Mouse (Mus musculus) hindbrain, postnatal 0 days (tissue): ENCODE results near the gene Rab40c. TPM values are rescaled to one million over a fixed set of nuclear protein-coding genes. Genes with fewer than 3 reads are reported as not detected.

ENCODE experiments used
- ATAC-seq: fragments of 200-750 bp; cut with Nextera tagmentation; 2 replicates; pipeline ENCODE4 v1.8.0; 2017; ENCODE audit warnings: mild to moderate bottlenecking, moderate TSS enrichment, moderate library complexity
- DNase-seq: peaks from one replicate; pipeline ENCODE4 v3.0.0-alpha.2; 2015; ENCODE audit warnings: low spot score
- H3K27ac ChIP-seq: fragments of 300-500 bp; sonication (generic); 2 replicates; pipeline ENCODE4 v1.5.1; 2014; ENCODE audit warnings: mild to moderate bottlenecking
- H3K27me3 ChIP-seq: fragments of 300-500 bp; sonication (generic); 2 replicates; pipeline ENCODE4 v1.6.1; 2014; ENCODE audit warnings: low read length, mixed read lengths; ENCODE audit not compliant: insufficient read depth
- H3K36me3 ChIP-seq: fragments of 300-500 bp; sonication (generic); 2 replicates; pipeline ENCODE4 v1.6.1; 2014; ENCODE audit warnings: low read length, mixed read lengths; ENCODE audit not compliant: insufficient read depth
- H3K4me1 ChIP-seq: fragments of 300-500 bp; sonication (generic); 2 replicates; pipeline ENCODE4 v1.6.1; 2014; ENCODE audit warnings: antibody characterized with exemption, low read length, mixed read lengths; ENCODE audit not compliant: insufficient read depth
- H3K4me2 ChIP-seq: fragments of 300-500 bp; sonication (generic); 2 replicates; pipeline ENCODE4 v1.6.1; 2014; ENCODE audit warnings: low read depth, mild to moderate bottlenecking, low read length, moderate library complexity, mixed read lengths
- H3K4me3 ChIP-seq: fragments of 300-500 bp; sonication (generic); 2 replicates; pipeline ENCODE4 v1.5.1; 2014; ENCODE audit warnings: low read length
- H3K9ac ChIP-seq: fragments of 300-500 bp; sonication (generic); replicated peaks from 2 replicates; pipeline ENCODE4 v1.6.1; 2014; ENCODE audit warnings: mild to moderate bottlenecking, low read length, moderate library complexity, mixed read lengths
- H3K9me3 ChIP-seq: fragments of 300-500 bp; sonication (generic); 2 replicates; pipeline ENCODE4 v1.6.1; 2016; ENCODE audit warnings: low read length, mixed read lengths
- CTCF ChIP-seq: IDR thresholded peaks from 2 replicates; pipeline ENCODE4 v1.5.1; 2016; ENCODE audit warnings: antibody characterized with exemption, control low read depth, low read depth
- WGBS: fragments of 180-500 bp; shearing (Covaris S2); extraction: QIAGEN DNeasy Blood & Tissue Kit; methylation state at CpG from one replicate; pipeline ENCODE4 v1.1.7; 2014; 5-methylcytosine and 5-hydroxymethylcytosine counted together
- polyA plus RNA-seq: library from polyadenylated mRNA; unstranded; fragments of >200 nt; fragmentation: Nextera tagmentation; extraction: Ambion mirVana; gene quantifications from 2 replicates; pipeline ENCODE4 v1.2.1, GENCODE M21; 2015
- total RNA-seq: library from RNA; depleted of rRNA; stranded (reverse); fragments of >200 nt; gene quantifications from 2 replicates; pipeline ENCODE4 v1.2.3, GENCODE M21; 2014

Rab40c gene
- total and polyA plus RNA-seq, 2 experiments from 2014 or later, result 34.7 to 39.1 TPM

DNA sequence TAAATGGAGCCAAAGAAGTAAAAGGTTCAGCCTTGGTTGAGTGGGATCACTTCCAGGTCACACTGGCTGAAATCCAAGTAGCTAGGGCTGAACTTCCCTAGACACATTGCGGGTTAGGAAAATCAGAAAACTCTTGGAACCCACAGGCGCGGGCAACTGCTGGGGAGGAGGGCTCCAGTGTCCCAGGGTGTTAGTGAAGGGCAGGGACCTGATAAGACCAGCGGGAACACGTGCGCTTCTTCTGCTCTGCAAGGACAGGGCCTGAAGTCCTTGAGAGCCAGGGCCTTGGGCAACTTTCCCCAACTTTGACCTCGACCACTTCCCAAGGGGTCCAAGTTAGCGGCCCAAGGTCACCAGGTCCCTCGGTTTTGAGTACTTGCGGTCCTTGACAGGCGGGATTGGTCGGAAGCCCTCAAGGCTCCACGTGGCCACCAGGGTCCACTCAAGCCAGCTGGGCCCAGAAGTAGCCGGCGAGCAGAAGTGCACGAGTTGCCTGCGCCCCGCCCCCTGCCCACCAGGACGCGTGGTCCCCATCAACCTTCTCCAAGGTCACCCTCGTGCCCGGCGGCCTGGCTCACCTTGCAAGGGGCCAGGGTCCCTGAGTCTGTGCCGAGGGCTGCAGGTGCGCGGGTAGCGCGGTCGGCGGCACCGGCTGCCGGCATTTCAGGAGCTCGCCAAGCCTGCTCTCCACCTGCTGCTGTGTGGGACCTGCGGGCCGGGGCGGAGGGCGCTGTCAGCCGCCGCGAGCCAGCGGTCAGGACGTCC lies 51.5 kb downstream of the Rab40c start:
- Histone ChIP-seq H3K27me3 (no peaks in the 10 kb centered on the region), H3K9ac (peak overlapping the region; percentile 77), H3K9me3 (no peaks in the 10 kb centered on the region), H3K4me3 (peak overlapping the region; percentile 84), H3K36me3 (peaks cover 5% of the 10 kb centered on the region; the same call in 1 of the 2 replicates), H3K4me2 (peak overlapping the region; percentile 89), H3K4me1 (peaks cover 4% of the 10 kb centered on the region), H3K27ac (peak overlapping the region; percentile 83)
- WGBS, result 2% methylated on average over 40 of the region's 42 CpGs
- no peak for DNase-seq
- TF ChIP-seq CTCF, result no peak
- peak; percentile 59 for ATAC-seq

DNA sequence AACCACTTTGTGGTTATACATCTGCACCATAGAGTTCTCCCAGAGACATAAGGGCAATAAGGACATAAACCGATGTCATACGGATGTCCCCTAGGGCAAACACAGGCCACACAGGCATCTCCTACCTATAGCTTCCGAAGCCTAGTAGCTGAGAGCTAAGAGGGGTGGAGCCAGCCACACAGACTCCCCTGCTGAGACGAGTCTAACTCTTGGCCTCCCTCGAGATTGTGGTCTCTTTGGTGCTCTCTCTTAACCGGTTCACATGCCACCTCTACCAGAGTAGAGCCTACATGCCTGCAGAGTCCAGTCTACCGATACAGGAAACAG lies 52.1 kb downstream of the Rab40c start:
- H3K4me2 ChIP-seq, result peak overlapping the region; percentile 89
- DNase-seq (no peak), ATAC-seq (no peak)
- H3K9me3 ChIP-seq, result no peaks in the 10 kb centered on the region
- no peak for TF ChIP-seq CTCF
- WGBS, result 19% methylated on average over 7 of the region's 7 CpGs
- H3K4me1 ChIP-seq, result peaks cover 4% of the 10 kb centered on the region
- H3K9ac ChIP-seq, result peak overlapping the region; percentile 77; the same call in 1 of the 2 replicates
- H3K27me3 ChIP-seq, result no peaks in the 10 kb centered on the region
- H3K36me3 ChIP-seq, result peaks cover 5% of the 10 kb centered on the region; the same call in 1 of the 2 replicates
- H3K27ac ChIP-seq, result no peak overlapping the region
- peak overlapping the region; percentile 84 for H3K4me3 ChIP-seq

DNA sequence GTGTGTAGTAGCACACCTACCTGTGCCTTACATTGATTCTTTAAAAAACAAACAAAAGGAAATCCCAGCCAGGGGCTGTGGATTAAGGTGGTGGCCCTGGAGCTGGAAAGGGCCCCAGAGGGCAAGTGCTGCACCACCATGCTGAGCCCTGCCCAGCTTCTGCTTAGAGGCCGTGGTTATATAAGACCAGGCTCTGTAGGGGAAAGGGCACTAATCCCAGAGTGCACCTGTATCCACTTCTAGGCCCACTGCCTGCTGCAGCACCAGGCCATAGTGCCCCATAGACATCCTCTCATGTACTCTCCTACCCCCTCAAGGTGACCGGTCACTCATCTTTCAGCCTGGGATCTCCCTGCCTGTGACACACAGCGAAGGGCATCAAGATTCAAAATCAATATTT lies 53.4 kb downstream of the Rab40c start:
- DNase-seq (no peak), ATAC-seq (no peak)
- TF ChIP-seq CTCF, result no peak
- Histone ChIP-seq H3K27me3 (no peaks in the 10 kb centered on the region), H3K27ac (no peak overlapping the region), H3K4me3 (no peak overlapping the region), H3K9ac (no peak overlapping the region), H3K9me3 (no peaks in the 10 kb centered on the region), H3K4me1 (peaks cover 9% of the 10 kb centered on the region), H3K36me3 (peaks cover 5% of the 10 kb centered on the region; the same call in 1 of the 2 replicates), H3K4me2 (no peak overlapping the region)
- 94% methylated on average over 3 of the region's 3 CpGs for WGBS

DNA sequence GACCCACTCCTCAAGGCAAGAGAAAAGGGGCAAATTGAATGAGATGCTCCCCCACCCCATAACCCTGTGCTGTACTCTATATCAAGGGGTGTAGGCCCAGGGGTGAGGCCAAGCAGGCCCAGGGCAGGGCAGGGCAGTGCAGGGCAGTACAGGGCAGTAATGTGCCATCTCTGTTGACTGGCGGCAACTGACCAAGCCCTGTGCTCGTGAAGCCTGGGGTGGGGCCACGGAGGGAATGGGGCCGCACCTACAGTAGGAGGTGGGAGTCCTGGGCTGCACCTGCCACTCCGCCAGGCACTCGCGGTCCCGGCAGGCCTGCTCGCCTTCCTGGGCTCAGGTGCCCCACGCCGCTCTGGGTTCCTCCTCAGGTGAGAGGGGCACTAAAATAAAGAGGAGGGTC lies 54.2 kb downstream of the Rab40c start:
- Histone ChIP-seq H3K4me1 (peaks cover 14% of the 10 kb centered on the region), H3K27ac (no peak overlapping the region), H3K36me3 (peaks cover 5% of the 10 kb centered on the region; the same call in 1 of the 2 replicates), H3K4me2 (no peak overlapping the region), H3K9ac (no peak overlapping the region), H3K27me3 (no peaks in the 10 kb centered on the region), H3K4me3 (no peak overlapping the region), H3K9me3 (no peaks in the 10 kb centered on the region)
- no peak for TF ChIP-seq CTCF
- no peak for ATAC-seq
- DNase-seq, result no peak
- WGBS, result 91% methylated on average over 11 of the region's 11 CpGs

DNA sequence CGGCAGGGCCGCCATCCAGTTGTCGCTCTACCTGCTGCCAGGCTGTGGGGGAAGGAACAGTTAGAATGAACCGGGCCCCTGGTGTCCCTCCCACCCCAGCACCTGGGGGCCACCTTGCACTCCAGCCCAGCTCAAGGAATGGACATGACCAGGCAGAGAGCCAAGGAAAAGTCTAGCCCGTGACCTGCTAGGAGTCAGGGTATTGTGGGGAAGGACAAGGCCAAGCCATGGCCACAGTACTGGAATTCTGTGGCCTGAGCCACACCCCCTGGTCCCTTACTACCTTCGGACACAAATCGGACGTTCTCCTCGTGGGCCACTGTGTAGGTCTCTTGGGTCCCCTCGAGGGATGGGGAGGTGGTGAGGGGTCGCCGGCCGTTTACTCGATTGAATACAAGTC lies 55.2 kb downstream of the Rab40c start:
- Histone ChIP-seq H3K9ac (no peak overlapping the region), H3K36me3 (peaks cover 5% of the 10 kb centered on the region; the same call in 1 of the 2 replicates), H3K4me2 (no peak overlapping the region), H3K27me3 (no peaks in the 10 kb centered on the region), H3K4me3 (no peak overlapping the region), H3K4me1 (peaks cover 15% of the 10 kb centered on the region), H3K9me3 (no peaks in the 10 kb centered on the region), H3K27ac (no peak overlapping the region)
- ATAC-seq (no peak), DNase-seq (no peak)
- no peak for TF ChIP-seq CTCF
- 91% methylated on average over 14 of the region's 14 CpGs for WGBS

DNA sequence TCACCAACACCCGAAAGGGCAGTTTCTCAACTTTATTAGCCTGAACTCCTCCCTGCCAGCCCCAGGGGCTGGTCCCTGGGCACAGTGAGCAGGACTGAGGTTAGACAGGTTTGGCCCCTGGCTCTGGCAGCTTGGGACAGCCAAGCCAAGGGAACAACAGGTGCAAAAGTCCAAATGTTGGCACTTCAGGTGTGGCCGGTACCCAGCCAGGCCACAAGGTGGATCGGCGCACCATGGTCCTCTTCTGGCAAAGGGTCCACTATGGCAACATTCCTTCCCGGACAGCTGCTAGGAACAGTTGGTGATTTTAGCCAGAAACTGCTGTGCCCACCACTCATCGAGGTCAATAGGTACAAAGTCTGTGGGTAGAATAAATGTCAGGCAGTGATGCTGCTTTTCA lies 55.8 kb downstream of the Rab40c start:
- no peak overlapping the region for H3K4me2 ChIP-seq
- H3K36me3 ChIP-seq, result peaks cover 5% of the 10 kb centered on the region; the same call in 1 of the 2 replicates
- no peaks in the 10 kb centered on the region for H3K27me3 ChIP-seq
- peaks cover 15% of the 10 kb centered on the region for H3K4me1 ChIP-seq
- H3K4me3 ChIP-seq, result no peak overlapping the region
- WGBS, result 85% methylated on average over 6 of the region's 6 CpGs
- ATAC-seq, result no peak
- TF ChIP-seq CTCF, result no peak
- DNase-seq, result no peak
- H3K27ac ChIP-seq, result no peak overlapping the region
- no peak overlapping the region for H3K9ac ChIP-seq
- no peaks in the 10 kb centered on the region for H3K9me3 ChIP-seq
